Mouse (Mus musculus): ENCODE measurements around the gene Trim24. TPM values are rescaled to one million over a fixed set of nuclear protein-coding genes. Genes with fewer than 3 reads are reported as not detected.

Gene Trim24
- total RNA-seq, 1 experiment from 2014 or later, result 53.2 TPM

DNA sequence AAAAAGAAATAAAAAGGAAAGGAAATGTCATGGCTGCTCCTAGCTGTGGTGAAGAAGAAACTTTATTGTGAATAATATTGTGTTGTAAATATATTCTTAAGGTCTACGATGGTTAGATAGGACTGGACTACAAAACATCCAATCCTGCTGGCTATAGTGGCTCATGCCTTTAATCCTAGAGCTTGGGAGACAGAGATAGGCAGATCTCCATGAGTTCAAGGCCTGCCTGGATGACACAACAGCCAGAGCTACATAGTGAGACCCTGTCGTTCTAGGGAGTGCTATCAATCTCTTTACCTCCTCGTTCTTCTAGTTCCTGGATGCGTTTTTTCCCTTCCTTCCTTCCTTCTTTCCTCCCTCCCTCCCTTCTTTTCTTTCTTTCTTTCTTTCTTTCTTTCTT lies 12.5 kb upstream of the Trim24 start:
- ATAC-seq (ENCODE audit: extremely low read depth, insufficient number of reproducible peaks, low FRiP score, poor library complexity, severe bottlenecking), result no peak

DNA sequence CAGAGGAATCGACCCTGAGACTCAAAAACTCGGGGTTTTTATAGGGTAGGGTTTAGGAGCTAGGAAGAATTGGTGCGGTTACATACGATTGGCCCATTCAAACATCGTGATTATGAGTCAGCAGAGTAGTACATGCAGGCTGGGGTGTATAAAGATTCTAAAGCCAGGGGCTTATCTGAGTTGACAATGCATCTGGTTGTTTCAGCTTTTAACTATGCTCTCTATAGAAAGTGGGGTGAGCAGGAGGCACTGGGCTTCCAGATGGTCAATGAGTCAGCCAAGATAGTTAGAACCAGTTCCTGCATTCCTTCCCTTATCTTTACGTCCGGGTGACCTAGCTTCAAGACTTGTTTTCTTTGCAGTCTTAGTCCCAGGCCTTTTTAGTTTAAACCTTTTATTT lies 7.7 kb upstream of the Trim24 start:
- no peak for ATAC-seq (ENCODE audit: extremely low read depth, insufficient number of reproducible peaks, low FRiP score, poor library complexity, severe bottlenecking)

DNA sequence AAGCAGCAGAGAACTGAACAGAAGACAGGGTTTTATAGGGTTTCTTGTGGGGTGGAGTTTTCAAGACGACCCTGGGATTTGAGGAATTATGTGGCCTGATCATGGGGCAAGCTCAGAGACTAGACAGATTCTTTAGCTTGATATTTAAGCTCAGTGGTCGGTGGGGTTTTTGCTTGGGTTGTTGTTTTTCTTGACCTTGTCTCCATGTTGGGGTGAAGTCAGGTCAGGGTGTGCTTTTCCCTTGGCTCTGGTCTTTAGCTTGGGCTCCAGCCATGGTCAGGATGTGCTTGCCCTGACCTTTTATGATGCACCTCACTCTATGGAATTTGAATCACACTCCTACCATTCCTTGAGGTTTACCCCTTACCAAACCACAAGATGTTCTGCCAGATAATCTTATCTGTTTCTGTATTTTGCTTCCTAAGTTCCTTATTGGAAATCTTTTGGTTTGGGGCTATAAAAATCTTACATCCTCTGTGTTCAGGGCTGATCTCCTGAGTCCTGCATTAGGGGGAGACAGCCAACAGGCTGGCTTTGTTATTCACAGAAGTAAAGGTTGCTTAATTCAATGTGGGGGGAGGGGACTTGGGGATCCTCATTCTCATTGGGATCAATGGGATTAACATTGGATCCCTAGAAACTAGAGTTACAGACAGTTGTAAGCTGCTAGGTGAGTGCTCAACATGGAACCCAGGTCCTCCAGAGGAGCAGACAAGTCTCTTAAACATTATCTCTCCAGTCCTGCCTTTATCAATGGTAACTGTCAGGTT lies 6.5 kb upstream of the Trim24 start:
- no peak for ATAC-seq (ENCODE audit: extremely low read depth, insufficient number of reproducible peaks, low FRiP score, poor library complexity, severe bottlenecking)

DNA sequence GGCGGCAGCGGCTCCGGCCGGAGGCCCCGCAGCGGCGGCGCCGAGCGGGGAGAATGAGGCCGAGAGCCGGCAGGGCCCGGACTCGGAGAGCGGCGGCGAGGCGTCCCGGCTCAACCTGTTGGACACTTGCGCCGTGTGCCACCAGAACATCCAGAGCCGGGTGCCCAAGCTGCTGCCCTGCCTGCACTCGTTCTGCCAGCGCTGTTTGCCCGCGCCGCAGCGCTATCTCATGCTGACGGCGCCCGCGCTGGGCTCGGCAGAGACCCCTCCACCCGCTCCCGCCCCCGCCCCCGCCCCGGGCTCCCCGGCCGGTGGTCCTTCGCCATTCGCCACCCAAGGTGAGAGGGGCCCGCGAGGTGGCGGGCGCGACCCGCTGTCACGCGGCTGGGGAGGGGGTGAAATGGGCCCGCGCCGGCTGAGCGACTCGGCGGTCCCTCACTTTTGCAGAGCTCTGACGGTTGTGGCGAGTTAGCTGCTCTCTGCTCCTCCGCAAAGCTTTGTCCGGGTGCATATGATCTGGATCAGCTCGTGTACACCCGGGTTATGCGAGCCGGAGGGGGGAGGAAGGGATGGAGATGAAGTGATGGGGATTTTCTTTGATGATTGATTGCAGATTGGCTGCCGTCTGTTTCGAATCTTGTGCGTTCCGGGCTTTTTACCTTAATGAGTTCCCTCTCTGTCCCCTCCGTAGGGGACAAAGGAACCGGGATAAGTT lies 683 bp downstream of the Trim24 start:
- ATAC-seq (ENCODE audit: extremely low read depth, insufficient number of reproducible peaks, low FRiP score, poor library complexity, severe bottlenecking), result peak; percentile 31

DNA sequence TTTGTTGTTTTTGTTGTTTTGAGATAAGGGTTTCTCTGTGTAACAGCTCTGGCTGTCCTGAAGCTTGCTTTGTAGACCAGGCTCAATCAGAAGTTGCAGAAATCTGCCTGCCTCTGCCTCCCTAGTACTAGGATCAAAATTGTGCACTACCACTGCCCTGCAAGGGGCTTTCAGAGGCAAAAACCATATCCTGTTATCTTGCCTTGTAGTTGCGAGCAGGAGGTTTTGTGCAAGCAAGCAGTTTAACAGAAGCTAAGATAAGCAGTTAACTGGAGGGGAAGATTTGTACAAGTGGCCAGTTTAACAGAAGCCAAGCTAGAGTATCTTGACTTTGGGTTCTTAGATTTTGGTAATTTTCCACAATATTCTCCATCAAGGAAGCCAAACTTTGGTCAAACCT lies 2.2 kb downstream of the Trim24 start:
- no peak for ATAC-seq (ENCODE audit: extremely low read depth, insufficient number of reproducible peaks, low FRiP score, poor library complexity, severe bottlenecking)

DNA sequence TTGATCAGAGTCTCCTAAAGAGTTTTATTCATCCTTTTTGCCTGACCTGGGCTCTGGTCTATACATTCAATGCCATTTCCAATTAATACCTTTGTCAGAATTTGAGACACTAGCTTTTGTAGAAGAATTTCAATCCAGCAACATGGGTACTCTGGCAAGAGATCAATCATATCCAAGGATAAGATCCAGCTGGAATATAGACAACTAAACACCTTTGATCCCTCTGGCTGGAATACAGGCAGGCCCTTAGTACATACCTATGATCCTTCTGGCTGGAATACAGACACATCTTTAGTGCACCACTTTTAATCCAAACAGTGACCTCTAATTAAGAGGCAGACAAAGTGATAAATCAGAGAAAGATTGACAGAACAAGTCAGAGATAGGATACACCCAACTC lies 3.1 kb downstream of the Trim24 start:
- ATAC-seq (ENCODE audit: extremely low read depth, insufficient number of reproducible peaks, low FRiP score, poor library complexity, severe bottlenecking), result no peak

DNA sequence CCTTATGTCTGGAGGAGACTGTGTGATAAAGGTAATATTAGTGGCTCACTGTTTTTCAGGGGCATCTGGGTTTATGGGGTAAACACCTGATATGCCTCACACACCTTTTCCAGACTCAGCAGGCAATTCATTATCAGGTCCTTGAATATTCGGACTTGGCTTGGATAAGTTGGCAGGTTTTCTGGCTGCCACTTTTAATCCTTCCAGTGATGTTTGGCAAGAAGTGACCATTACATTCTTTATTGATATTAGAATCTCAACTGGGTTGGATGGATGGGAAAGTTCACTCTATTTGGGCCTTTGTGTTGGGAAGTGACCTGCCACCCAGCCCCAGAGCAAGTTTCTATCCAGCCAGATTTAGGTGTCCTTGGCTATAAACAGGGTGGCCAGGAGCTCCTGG lies 7.6 kb downstream of the Trim24 start:
- no peak for ATAC-seq (ENCODE audit: extremely low read depth, insufficient number of reproducible peaks, low FRiP score, poor library complexity, severe bottlenecking)

DNA sequence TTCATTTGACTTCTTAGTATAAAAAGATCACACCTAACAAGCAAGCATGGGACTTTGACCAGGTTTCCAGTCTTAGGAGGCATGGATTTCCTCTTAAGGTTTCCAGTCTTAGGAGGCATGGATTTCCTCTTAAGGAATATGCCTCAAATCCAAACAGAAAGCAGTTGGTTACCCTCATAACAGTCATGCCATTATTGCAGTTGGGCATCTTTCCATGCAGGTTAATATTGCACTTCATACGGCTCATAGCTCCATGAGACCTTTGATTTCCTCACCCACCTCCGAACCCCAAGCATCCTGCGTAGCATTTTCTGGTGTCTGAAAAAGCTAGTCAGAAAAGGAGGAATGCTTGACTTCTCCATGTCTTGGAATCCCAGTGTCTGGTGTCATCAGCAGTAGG lies 10.0 kb downstream of the Trim24 start:
- no peak for ATAC-seq (ENCODE audit: extremely low read depth, insufficient number of reproducible peaks, low FRiP score, poor library complexity, severe bottlenecking)

DNA sequence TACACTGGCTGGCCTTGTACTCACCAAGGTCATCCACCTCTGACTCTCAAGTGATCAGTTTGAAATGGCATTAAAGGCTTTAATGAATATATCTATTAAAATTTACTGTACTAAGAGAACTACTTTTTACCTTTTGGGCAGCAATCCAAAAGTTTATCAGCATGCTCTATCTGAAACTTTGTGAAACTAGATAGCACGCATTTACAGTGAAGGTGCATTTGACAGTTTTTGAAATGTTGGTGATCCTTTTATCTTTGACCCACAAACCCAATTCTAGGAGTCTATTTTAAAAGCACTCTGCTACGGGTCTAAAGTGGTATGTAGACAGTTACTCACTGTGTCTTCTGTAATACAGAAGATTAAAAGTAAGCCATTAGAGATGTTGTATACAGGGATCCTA lies 23.0 kb downstream of the Trim24 start:
- no peak for ATAC-seq (ENCODE audit: extremely low read depth, insufficient number of reproducible peaks, low FRiP score, poor library complexity, severe bottlenecking)

DNA sequence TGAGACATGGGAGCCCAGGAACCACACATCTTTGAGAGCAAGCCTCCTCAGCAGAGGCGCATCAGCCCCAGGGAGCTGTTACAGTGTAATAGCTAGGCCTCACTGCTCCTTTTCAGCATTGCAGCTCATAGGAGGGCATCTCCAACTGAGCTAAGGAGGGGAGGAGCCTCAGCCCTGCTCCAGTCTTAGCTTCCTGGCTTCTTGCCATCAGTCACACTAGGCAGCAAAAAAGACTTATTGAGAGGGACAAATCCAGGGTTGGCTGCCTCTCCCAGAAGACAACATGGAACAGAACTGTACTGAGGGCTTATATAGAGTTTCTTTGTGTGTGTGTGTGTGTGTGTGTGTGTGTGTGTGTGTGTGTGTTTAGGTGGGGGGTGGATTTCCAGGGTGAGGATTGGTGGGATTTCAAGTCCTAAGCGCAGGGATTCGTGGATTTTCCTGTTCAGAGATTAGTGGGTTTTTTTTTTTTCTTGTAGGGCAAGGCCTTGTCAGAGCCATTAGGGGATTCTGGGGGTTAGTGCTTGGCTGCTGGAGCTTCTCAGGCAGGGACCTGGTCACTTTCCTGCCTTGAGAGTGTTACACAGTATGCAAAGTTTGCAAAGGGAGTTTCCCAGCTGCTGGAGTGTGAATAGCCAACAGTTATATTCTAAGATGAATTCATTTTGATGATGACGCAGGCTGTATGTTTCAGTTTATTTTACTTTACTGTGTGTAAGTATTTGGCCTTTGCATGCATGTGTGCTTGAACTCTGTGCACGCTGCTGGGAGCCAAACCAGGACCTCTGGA lies 25.2 kb downstream of the Trim24 start:
- peak; percentile 95 for ATAC-seq (ENCODE audit: extremely low read depth, insufficient number of reproducible peaks, low FRiP score, poor library complexity, severe bottlenecking)

DNA sequence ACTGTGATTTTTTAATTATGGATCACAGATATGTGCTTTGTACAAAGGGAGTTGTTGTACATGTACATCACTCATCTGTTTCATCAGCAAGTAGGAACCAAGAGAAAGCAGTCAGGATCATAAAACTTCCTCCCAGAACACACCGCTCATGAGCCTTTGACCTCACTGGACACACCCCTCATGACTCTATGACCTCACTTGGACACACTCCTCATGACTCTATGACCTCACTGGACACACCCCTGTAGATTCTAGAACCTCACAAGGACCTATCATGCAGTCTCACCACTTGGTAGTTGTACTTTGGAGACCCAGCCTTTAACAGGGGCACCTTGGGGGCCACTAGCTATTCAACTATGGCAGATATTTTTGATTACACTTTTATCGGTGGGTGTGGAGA lies 29.6 kb downstream of the Trim24 start:
- ATAC-seq (ENCODE audit: extremely low read depth, insufficient number of reproducible peaks, low FRiP score, poor library complexity, severe bottlenecking), result no peak

DNA sequence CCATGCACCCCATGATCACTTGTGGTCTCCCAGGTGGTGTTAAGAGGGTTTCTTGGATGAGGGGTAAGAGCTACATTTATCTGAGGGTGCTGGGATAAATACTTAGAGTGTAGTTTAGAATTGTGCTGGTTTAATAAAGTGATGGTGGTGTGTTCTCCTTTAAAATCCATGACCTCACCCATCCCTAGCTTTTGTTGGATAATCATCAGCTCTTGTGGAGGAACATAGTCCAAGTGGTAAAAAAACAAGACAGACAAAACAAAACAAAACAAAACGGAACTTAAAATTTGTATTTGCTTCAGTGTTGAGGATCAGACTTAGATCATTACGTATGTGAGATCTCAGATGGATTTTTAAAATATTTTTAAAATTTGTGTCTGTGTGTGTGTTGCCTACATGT lies 31.2 kb downstream of the Trim24 start:
- no peak for ATAC-seq (ENCODE audit: extremely low read depth, insufficient number of reproducible peaks, low FRiP score, poor library complexity, severe bottlenecking)

DNA sequence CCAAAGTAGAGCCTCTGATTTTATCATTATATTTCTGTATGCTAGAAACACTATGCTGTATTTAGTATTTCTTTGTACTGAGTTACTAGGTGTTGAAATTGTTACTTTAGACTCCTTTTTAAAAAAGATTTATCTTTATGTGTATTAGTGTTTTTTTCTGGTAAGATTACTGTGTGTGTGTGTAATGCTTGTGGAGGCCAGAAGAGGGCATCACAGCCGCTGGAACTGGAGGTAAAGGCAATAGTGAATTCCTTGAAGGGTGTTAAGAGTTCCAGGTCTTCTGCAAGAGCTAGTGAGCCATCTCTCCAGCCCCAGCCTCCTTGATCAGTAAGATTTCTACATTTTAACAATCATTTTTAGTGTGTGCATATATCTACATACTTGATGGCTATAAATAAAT lies 33.2 kb downstream of the Trim24 start:
- no peak for ATAC-seq (ENCODE audit: extremely low read depth, insufficient number of reproducible peaks, low FRiP score, poor library complexity, severe bottlenecking)

DNA sequence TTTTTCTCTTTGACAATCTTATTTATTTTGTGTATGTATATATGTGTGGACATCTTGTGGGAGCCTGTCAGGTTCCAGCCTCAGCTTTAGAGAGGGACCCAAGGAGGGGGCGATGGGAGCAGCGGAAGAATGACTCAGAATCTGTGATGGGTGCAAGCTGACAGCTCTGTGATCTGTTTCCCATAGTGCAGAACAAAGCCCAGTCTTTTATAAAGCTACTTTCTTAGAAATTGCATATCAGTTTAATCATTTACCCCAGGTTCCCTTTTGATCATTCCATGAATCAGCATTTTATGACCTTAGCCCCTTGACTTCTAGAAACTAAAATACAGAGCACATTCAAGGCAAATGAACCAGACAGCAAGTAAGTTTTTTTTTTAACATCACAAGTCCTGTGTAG lies 42.9 kb downstream of the Trim24 start:
- no peak for ATAC-seq (ENCODE audit: extremely low read depth, insufficient number of reproducible peaks, low FRiP score, poor library complexity, severe bottlenecking)

DNA sequence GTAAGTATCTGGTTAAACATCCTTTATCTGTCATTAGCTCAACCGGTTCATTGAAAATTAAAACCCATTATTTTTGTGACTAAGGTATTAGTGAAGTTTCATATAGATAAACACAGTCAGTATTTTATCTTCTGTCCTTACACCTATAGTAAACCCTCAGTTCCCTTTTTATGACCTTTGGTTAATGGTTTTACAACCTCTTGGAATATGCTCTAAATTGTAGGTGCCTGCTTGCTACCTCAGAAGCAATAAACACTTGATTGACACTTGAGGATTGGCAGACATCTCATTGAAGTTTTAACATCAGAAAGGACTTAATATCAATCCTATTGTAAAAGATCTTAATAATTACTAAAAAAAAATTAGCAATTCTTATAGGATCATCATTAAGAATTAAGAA lies 54.5 kb downstream of the Trim24 start:
- ATAC-seq (ENCODE audit: extremely low read depth, insufficient number of reproducible peaks, low FRiP score, poor library complexity, severe bottlenecking), result no peak

DNA sequence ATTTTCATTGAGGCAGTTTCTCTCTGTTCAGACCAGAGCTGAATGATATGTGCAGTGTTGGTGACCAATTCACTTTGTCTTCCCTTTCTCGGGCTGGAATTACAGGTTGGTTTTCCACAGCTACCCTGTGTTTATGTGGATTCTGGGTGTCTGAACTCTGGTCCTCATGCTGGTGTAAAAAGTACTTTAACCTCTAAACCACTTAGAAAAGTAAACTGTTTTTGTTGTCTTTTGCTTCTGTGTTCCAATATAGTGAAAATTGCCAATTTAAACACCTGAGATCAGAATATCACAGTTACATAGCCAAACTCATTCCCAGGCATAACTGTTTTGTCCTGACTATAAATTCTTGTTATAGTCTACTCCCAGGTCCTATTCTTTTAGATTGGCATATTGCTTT lies 56.1 kb downstream of the Trim24 start:
- no peak for ATAC-seq (ENCODE audit: extremely low read depth, insufficient number of reproducible peaks, low FRiP score, poor library complexity, severe bottlenecking)

DNA sequence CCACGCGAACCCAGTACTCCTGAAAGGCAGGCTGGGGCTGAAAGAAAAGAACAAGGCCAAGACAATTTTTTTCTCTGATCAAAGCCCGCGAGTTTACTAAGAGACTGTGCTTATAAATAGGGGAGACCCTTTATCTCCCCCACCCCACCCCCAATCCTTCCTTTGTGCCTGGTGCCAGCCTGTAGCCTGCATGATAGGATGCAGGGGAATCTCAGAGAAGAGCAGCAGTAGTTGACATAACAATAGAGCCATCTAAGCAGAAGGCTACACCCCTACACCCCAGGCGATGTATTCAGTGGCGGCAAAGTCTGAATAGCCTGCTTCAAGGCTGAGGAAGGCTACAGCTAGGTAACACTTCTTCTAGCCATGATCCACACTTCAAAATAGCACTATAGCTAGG lies 65.9 kb downstream of the Trim24 start:
- ATAC-seq (ENCODE audit: extremely low read depth, insufficient number of reproducible peaks, low FRiP score, poor library complexity, severe bottlenecking), result no peak

DNA sequence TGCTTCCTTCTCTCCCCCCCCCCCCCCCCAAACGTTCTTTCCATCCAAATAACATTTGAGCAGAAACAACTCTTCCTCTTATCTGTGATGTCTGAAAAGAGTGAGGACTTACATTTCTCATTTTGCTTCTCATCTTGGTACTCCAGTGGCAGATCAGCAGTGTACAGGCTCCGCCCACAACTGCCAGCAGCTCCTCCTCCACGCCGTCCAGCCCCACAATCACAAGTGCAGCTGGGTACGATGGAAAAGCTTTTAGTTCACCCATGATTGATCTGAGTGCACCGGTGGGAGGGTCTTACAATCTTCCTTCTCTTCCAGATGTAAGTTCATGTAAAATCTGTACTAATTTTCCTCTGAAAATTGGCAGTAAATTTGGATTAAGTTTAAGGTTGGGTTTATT lies 80.7 kb downstream of the Trim24 start:
- ATAC-seq (ENCODE audit: extremely low read depth, insufficient number of reproducible peaks, low FRiP score, poor library complexity, severe bottlenecking), result no peak

DNA sequence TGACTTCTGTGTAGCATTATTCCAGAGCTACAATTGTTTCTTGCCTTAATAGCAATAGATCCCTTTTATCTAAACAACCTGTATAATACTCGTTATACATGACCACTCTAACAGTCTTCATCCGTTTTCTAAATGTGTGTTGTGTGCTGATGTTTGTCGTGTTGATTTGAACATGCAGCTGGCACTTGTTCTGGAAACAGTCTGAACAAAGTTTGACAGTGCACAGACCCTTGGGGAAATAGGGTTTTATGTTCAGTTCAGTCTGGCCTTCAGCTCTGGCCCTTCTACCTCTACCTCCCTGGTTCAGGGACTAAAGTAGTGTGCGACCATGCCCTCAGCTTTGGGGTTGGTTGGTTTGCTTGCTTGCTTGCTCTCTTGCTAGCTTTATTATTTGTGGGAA lies 96.8 kb downstream of the Trim24 start:
- ATAC-seq (ENCODE audit: extremely low read depth, insufficient number of reproducible peaks, low FRiP score, poor library complexity, severe bottlenecking), result no peak

DNA sequence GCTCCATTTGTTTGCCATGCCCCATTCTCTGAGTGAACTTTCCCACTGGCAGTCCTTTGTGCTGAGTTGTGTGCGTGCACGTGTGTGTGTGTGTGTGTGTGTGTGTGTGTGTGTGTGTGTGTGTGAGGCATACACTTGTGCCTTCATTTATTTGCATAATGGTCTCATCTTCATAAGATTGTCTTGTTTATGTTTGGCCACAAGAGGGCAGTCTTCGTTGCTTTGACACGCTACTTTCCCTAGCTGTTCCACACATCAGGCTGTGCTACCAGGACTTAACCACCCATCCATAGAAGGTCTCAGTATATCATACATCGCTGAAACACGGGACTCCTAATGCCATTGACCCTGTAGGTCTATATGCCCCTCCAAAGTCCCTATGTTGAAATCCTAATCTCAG lies 136.8 kb downstream of the Trim24 start:
- ATAC-seq (ENCODE audit: extremely low read depth, insufficient number of reproducible peaks, low FRiP score, poor library complexity, severe bottlenecking), result peak; percentile 53; the same call in 1 of the 2 replicates
